Mouse (Mus musculus): Measurements from ENCODE around the gene Gm9945. TPM values are rescaled to one million over a fixed set of nuclear protein-coding genes. Genes with fewer than 3 reads are reported as not detected.

Gene Gm9945
- polyA plus RNA-seq, 1 experiment from 2014 or later: 0.38 TPM

- WGBS: 42% methylated on average over 3 of the region's 3 CpGs
- H3K4me1 ChIP-seq (replicated peaks): peaks cover 8% of the 10 kb centered on the region
- no peak overlapping the region for H3K4me3 ChIP-seq
- no peak overlapping the region for H3K27ac ChIP-seq (replicated peaks)
- peaks cover 52% of the 10 kb centered on the region for H3K27me3 ChIP-seq
- no peak overlapping the region for H3K4me2 ChIP-seq
- H3K9me3 ChIP-seq: no peaks in the 10 kb centered on the region
- no peak for ATAC-seq (ENCODE audit: low FRiP score, low read depth)
- H3K36me3 ChIP-seq: no peaks in the 10 kb centered on the region
- H3K9ac ChIP-seq: no peak overlapping the region
These were observed 5.8 kb downstream of the Gm9945 start for GRCm38 (mm10) chr11:53485719-53486118.

GRCm38 (mm10) chr11:53486351-53486750, 6.4 kb downstream of the Gm9945 start:
- 67% methylated on average over 3 of the region's 3 CpGs for WGBS
- Histone ChIP-seq H3K27ac (replicated peaks) (no peak overlapping the region), H3K4me1 (replicated peaks) (peaks cover 8% of the 10 kb centered on the region), H3K9ac (no peak overlapping the region), H3K4me3 (no peak overlapping the region), H3K9me3 (no peaks in the 10 kb centered on the region), H3K4me2 (no peak overlapping the region), H3K27me3 (peaks cover 46% of the 10 kb centered on the region), H3K36me3 (no peaks in the 10 kb centered on the region)
- no peak for ATAC-seq (ENCODE audit: low FRiP score, low read depth)

GRCm38 (mm10) chr11:53486822-53487594, 7.0 kb downstream of the Gm9945 start:
- H3K9ac ChIP-seq: 0 out of 2 replicates have a peak overlapping the region, but pooled peaks have one; percentile 12
- peaks cover 39% of the 10 kb centered on the region for H3K27me3 ChIP-seq
- H3K4me2 ChIP-seq: peak overlapping the region; percentile 53
- no peaks in the 10 kb centered on the region for H3K36me3 ChIP-seq
- peaks cover 11% of the 10 kb centered on the region for H3K4me1 ChIP-seq (replicated peaks)
- H3K27ac ChIP-seq (replicated peaks): no peak overlapping the region
- peak; percentile 59 for ATAC-seq (ENCODE audit: low FRiP score, low read depth)
- H3K9me3 ChIP-seq: no peaks in the 10 kb centered on the region
- 17% methylated on average over 27 of the region's 27 CpGs for WGBS
- peak overlapping the region; percentile 26 for H3K4me3 ChIP-seq

- WGBS: 93% methylated on average over 5 of the region's 5 CpGs
- peaks cover 31% of the 10 kb centered on the region for H3K27me3 ChIP-seq
- no peak for ATAC-seq (ENCODE audit: low FRiP score, low read depth)
- H3K4me2 ChIP-seq: no peak overlapping the region
- H3K4me3 ChIP-seq: no peak overlapping the region
- no peak overlapping the region for H3K9ac ChIP-seq
- H3K27ac ChIP-seq (replicated peaks): no peak overlapping the region
- no peaks in the 10 kb centered on the region for H3K36me3 ChIP-seq
- no peaks in the 10 kb centered on the region for H3K9me3 ChIP-seq
- H3K4me1 ChIP-seq (replicated peaks): peaks cover 14% of the 10 kb centered on the region
These were observed 9.0 kb downstream of the Gm9945 start for GRCm38 (mm10) chr11:53489007-53489406.

GRCm38 (mm10) chr11:53489421-53489820, 9.5 kb downstream of the Gm9945 start:
- no peaks in the 10 kb centered on the region for H3K36me3 ChIP-seq
- no peak overlapping the region for H3K4me2 ChIP-seq
- H3K4me3 ChIP-seq: no peak overlapping the region
- peaks cover 29% of the 10 kb centered on the region for H3K27me3 ChIP-seq
- peaks cover 14% of the 10 kb centered on the region for H3K4me1 ChIP-seq (replicated peaks)
- ATAC-seq (ENCODE audit: low FRiP score, low read depth): no peak
- 60% methylated on average over 9 of the region's 9 CpGs for WGBS
- H3K9ac ChIP-seq: no peak overlapping the region
- H3K27ac ChIP-seq (replicated peaks): no peak overlapping the region
- no peaks in the 10 kb centered on the region for H3K9me3 ChIP-seq

- no peak for ATAC-seq (ENCODE audit: low FRiP score, low read depth)
- Histone ChIP-seq H3K4me3 (no peak overlapping the region), H3K27me3 (peaks cover 23% of the 10 kb centered on the region), H3K9ac (no peak overlapping the region), H3K4me2 (no peak overlapping the region), H3K9me3 (no peaks in the 10 kb centered on the region), H3K27ac (replicated peaks) (no peak overlapping the region), H3K36me3 (no peaks in the 10 kb centered on the region), H3K4me1 (replicated peaks) (peaks cover 10% of the 10 kb centered on the region)
- 4% methylated on average over 8 of the region's 8 CpGs for WGBS
These were observed 12.0 kb downstream of the Gm9945 start for GRCm38 (mm10) chr11:53491954-53492401.

- peaks cover 6% of the 10 kb centered on the region for H3K4me1 ChIP-seq (replicated peaks)
- WGBS: 27% methylated on average over 3 of the region's 3 CpGs
- H3K9me3 ChIP-seq: no peaks in the 10 kb centered on the region
- H3K9ac ChIP-seq: no peak overlapping the region
- H3K4me3 ChIP-seq: no peak overlapping the region
- H3K4me2 ChIP-seq: no peak overlapping the region
- H3K27me3 ChIP-seq: peaks cover 23% of the 10 kb centered on the region
- H3K27ac ChIP-seq (replicated peaks): no peak overlapping the region
- no peaks in the 10 kb centered on the region for H3K36me3 ChIP-seq
- no peak for ATAC-seq (ENCODE audit: low FRiP score, low read depth)
These were observed 13.4 kb downstream of the Gm9945 start for GRCm38 (mm10) chr11:53493243-53493955.

GRCm38 (mm10) chr11:53495417-53495816, 15.5 kb downstream of the Gm9945 start:
- no peak overlapping the region for H3K9ac ChIP-seq
- peaks cover 6% of the 10 kb centered on the region for H3K4me1 ChIP-seq (replicated peaks)
- H3K4me3 ChIP-seq: no peak overlapping the region
- no peak for ATAC-seq (ENCODE audit: low FRiP score, low read depth)
- no peak overlapping the region for H3K4me2 ChIP-seq
- H3K36me3 ChIP-seq: no peaks in the 10 kb centered on the region
- H3K27ac ChIP-seq (replicated peaks): peak overlapping the region; percentile 2; the same call in 1 of the 2 replicates
- 20% methylated on average over 6 of the region's 6 CpGs for WGBS
- H3K9me3 ChIP-seq: no peaks in the 10 kb centered on the region
- H3K27me3 ChIP-seq: peaks cover 27% of the 10 kb centered on the region

- no peak overlapping the region for H3K4me3 ChIP-seq
- peaks cover 4% of the 10 kb centered on the region for H3K4me1 ChIP-seq (replicated peaks)
- H3K36me3 ChIP-seq: no peaks in the 10 kb centered on the region
- no peak overlapping the region for H3K27ac ChIP-seq (replicated peaks)
- peaks cover 37% of the 10 kb centered on the region for H3K27me3 ChIP-seq
- no peak for ATAC-seq (ENCODE audit: low FRiP score, low read depth)
- H3K9ac ChIP-seq: no peak overlapping the region
- WGBS: 71% methylated on average over 6 of the region's 6 CpGs
- no peaks in the 10 kb centered on the region for H3K9me3 ChIP-seq
- H3K4me2 ChIP-seq: no peak overlapping the region
These were observed 17.0 kb downstream of the Gm9945 start for GRCm38 (mm10) chr11:53496946-53497345.

- 11% methylated on average over 11 of the region's 11 CpGs for WGBS
- Histone ChIP-seq H3K4me1 (replicated peaks) (no peaks in the 10 kb centered on the region; the same call in none of the 2 replicates), H3K9me3 (no peaks in the 10 kb centered on the region), H3K27ac (replicated peaks) (no peak overlapping the region), H3K9ac (no peak overlapping the region), H3K4me3 (no peak overlapping the region), H3K36me3 (no peaks in the 10 kb centered on the region), H3K4me2 (no peak overlapping the region), H3K27me3 (peaks cover 37% of the 10 kb centered on the region)
- ATAC-seq (ENCODE audit: low FRiP score, low read depth): no peak
These were observed 20.6 kb downstream of the Gm9945 start for GRCm38 (mm10) chr11:53500569-53500968.

- Histone ChIP-seq H3K27ac (replicated peaks) (no peak overlapping the region), H3K4me2 (no peak overlapping the region), H3K9me3 (no peaks in the 10 kb centered on the region), H3K9ac (no peak overlapping the region), H3K4me3 (no peak overlapping the region), H3K27me3 (peaks cover 33% of the 10 kb centered on the region), H3K4me1 (replicated peaks) (no peaks in the 10 kb centered on the region; the same call in 1 of the 2 replicates), H3K36me3 (no peaks in the 10 kb centered on the region)
- ATAC-seq (ENCODE audit: low FRiP score, low read depth): no peak
- 84% methylated on average over 8 of the region's 8 CpGs for WGBS
These were observed 22.2 kb downstream of the Gm9945 start for GRCm38 (mm10) chr11:53502039-53502765.

- peaks cover 23% of the 10 kb centered on the region for H3K27me3 ChIP-seq
- no peaks in the 10 kb centered on the region for H3K9me3 ChIP-seq
- no peak for ATAC-seq (ENCODE audit: low FRiP score, low read depth)
- 89% methylated on average over 5 of the region's 5 CpGs for WGBS
- H3K36me3 ChIP-seq: no peaks in the 10 kb centered on the region
- H3K4me1 ChIP-seq (replicated peaks): peaks cover 2% of the 10 kb centered on the region; the same call in 1 of the 2 replicates
- H3K4me3 ChIP-seq: no peak overlapping the region
- H3K27ac ChIP-seq (replicated peaks): no peak overlapping the region
- H3K4me2 ChIP-seq: no peak overlapping the region
- H3K9ac ChIP-seq: no peak overlapping the region
These were observed 23.8 kb downstream of the Gm9945 start for GRCm38 (mm10) chr11:53503738-53504137.

Data from hindbrain, embryonic 15.5 days (tissue).